Mouse (Mus musculus) left cerebral cortex, adult 18-20 months (tissue): Measurements from ENCODE around the gene Hsd17b3. TPM values are rescaled to one million over a fixed set of nuclear protein-coding genes. Genes with fewer than 3 reads are reported as not detected.

Experiments
- DNase-seq, 2 experiments: peaks; one replicate each; pipeline ENCODE4 v3.0.0; 2021 to 2022; ENCODE audit warnings: low spot score in 2 of 2, mixed read lengths in 1 of 2
- long read RNA-seq, 2 experiments: library from polyadenylated mRNA; stranded (forward); transcript quantifications; one replicate each; pipeline ENCODE4 v2.0.0; 2021
- total RNA-seq, 2 experiments: library from RNA; stranded (reverse); gene quantifications; 2 replicates each; pipeline ENCODE4 v1.2.3; 2021

Gene Hsd17b3
- not detected for total RNA-seq
- long read RNA-seq, experiment 1: 0 reads
- long read RNA-seq, experiment 2: 0 reads

GRCm38 (mm10) chr13:64089130-64089529, at the start of gene Hsd17b3:
Gene Hsd17b3 (minus strand): TSS chr13:64089230.
- DNase-seq: no peak

- peak; percentile 27 to 37 for DNase-seq
These were observed 40.8 kb upstream of the Hsd17b3 start for GRCm38 (mm10) chr13:64129616-64130375.

- DNase-seq: peak; percentile 2 to 6
These were observed 40.0 kb upstream of the Hsd17b3 start, which contains the start of gene Slc35d2 for GRCm38 (mm10) chr13:64128858-64129615. Gene Slc35d2 (minus strand): TSS chr13:64129368.

- no peak for DNase-seq
These were observed 37.3 kb upstream of the Hsd17b3 start for GRCm38 (mm10) chr13:64126316-64126715.

- DNase-seq: no peak
These were observed 35.9 kb upstream of the Hsd17b3 start for GRCm38 (mm10) chr13:64124886-64125285.

GRCm38 (mm10) chr13:64123491-64124188, 34.6 kb upstream of the Hsd17b3 start:
- no peak for DNase-seq

GRCm38 (mm10) chr13:64120760-64121159, 31.7 kb upstream of the Hsd17b3 start:
- DNase-seq: no peak

- DNase-seq: no peak
These were observed 28.4 kb upstream of the Hsd17b3 start for GRCm38 (mm10) chr13:64117442-64117841.

- no peak for DNase-seq
These were observed 21.4 kb upstream of the Hsd17b3 start for GRCm38 (mm10) chr13:64110421-64110820.

GRCm38 (mm10) chr13:64108381-64108850, 19.4 kb upstream of the Hsd17b3 start:
- DNase-seq: no peak

- DNase-seq: no peak
These were observed 18.5 kb upstream of the Hsd17b3 start for GRCm38 (mm10) chr13:64107535-64107934.

GRCm38 (mm10) chr13:64107105-64107504, 18.1 kb upstream of the Hsd17b3 start:
- DNase-seq: no peak

- no peak for DNase-seq
These were observed 16.7 kb upstream of the Hsd17b3 start for GRCm38 (mm10) chr13:64105690-64106089.

- DNase-seq: peak; percentile 10 to 28
These were observed 11.2 kb upstream of the Hsd17b3 start for GRCm38 (mm10) chr13:64100186-64100585.

- peak; percentile 9 to 17 for DNase-seq
These were observed 10.0 kb upstream of the Hsd17b3 start for GRCm38 (mm10) chr13:64098992-64099391.

- peak; percentile 59 to 80 for DNase-seq
These were observed 4.3 kb upstream of the Hsd17b3 start for GRCm38 (mm10) chr13:64093341-64093740.

- no peak for DNase-seq
These were observed 3.7 kb upstream of the Hsd17b3 start for GRCm38 (mm10) chr13:64092752-64093151.

GRCm38 (mm10) chr13:64092141-64092540, 3.1 kb upstream of the Hsd17b3 start:
- no peak for DNase-seq

- no peak for DNase-seq
These were observed 2.0 kb upstream of the Hsd17b3 start for GRCm38 (mm10) chr13:64091006-64091405.

GRCm38 (mm10) chr13:64090278-64090677, 1.2 kb upstream of the Hsd17b3 start:
- no peak for DNase-seq

- no peak for DNase-seq
These were observed 973 bp downstream of the Hsd17b3 start for GRCm38 (mm10) chr13:64088057-64088456.
